Mouse (Mus musculus) stomach, postnatal 0 days (tissue): ENCODE measurements around the gene Fli1.

Source experiments
- CTCF ChIP-seq: IDR thresholded peaks from 2 replicates; pipeline ENCODE4 v1.5.1; 2016; ENCODE audit warnings: antibody characterized with exemption, low read depth, mild to moderate bottlenecking, moderate library complexity
- EP300 ChIP-seq: optimal IDR thresholded peaks from 2 replicates; pipeline ENCODE3; 2016; ENCODE audit warnings: antibody characterized with exemption

GRCm38 (mm10) chr9:32489315-32489714, 53.3 kb downstream of the Fli1 start:
- TF ChIP-seq CTCF, result no peak
- TF ChIP-seq EP300, result no peak
